Mouse (Mus musculus) liver, embryonic 16.5 days (tissue): ENCODE measurements around the gene Tmem117. TPM values are rescaled to one million over a fixed set of nuclear protein-coding genes. Genes with fewer than 3 reads are reported as not detected.

ENCODE experiments used
- ATAC-seq: fragments of 200-750 bp; cut with Nextera tagmentation; 2 replicates; pipeline ENCODE4 v1.8.0; 2017; ENCODE audit warnings: low read depth, mild to moderate bottlenecking, moderate number of reproducible peaks, moderate library complexity
- H3K27ac ChIP-seq: fragments of 300-500 bp; sonication (generic); 2 replicates; pipeline ENCODE4 v1.5.1; 2014; ENCODE audit warnings: mild to moderate bottlenecking, low read length
- H3K27me3 ChIP-seq: fragments of 300-500 bp; sonication (generic); 2 replicates; pipeline ENCODE4 v1.6.1; 2014; ENCODE audit warnings: low read depth, low read length, mixed read lengths; ENCODE audit not compliant: control insufficient read depth, insufficient read depth
- H3K36me3 ChIP-seq: fragments of 300-500 bp; sonication (generic); 2 replicates; pipeline ENCODE4 v1.6.1; 2014; ENCODE audit warnings: mild to moderate bottlenecking; ENCODE audit not compliant: control insufficient read depth, insufficient read depth
- H3K4me1 ChIP-seq: fragments of 300-500 bp; sonication (generic); 2 replicates; pipeline ENCODE4 v1.6.1; 2014; ENCODE audit warnings: low read depth, low read length, mixed read lengths; ENCODE audit not compliant: control insufficient read depth
- H3K4me2 ChIP-seq: fragments of 300-500 bp; sonication (generic); 2 replicates; pipeline ENCODE4 v1.6.1; 2014; ENCODE audit warnings: low read depth, low read length, mixed read lengths
- H3K4me3 ChIP-seq: fragments of 300-500 bp; sonication (generic); 2 replicates; pipeline ENCODE4 v1.5.1; 2014; ENCODE audit warnings: low read depth, mild to moderate bottlenecking, low read length
- H3K9ac ChIP-seq: fragments of 300-500 bp; sonication (generic); 2 replicates; pipeline ENCODE4 v1.6.1; 2014; ENCODE audit warnings: low read depth, low read length
- H3K9me3 ChIP-seq: fragments of 300-500 bp; sonication (generic); replicated peaks from 2 replicates; pipeline ENCODE4 v1.6.1; 2016; ENCODE audit warnings: low read length; ENCODE audit not compliant: control insufficient read depth
- WGBS: fragments of 180-500 bp; shearing (Covaris S2); extraction: QIAGEN DNeasy Blood & Tissue Kit; methylation state at CpG from one replicate; pipeline ENCODE4 v1.1.7; 2014; ENCODE audit not compliant: insufficient replicate concordance; 5-methylcytosine and 5-hydroxymethylcytosine counted together
- polyA plus RNA-seq: library from polyadenylated mRNA; unstranded; fragments of >200 nt; fragmentation: Nextera tagmentation; extraction: Ambion mirVana; gene quantifications from 2 replicates; pipeline ENCODE4 v1.2.1, GENCODE M21; 2015

Gene Tmem117
- polyA plus RNA-seq, 1 experiment from 2014 or later, result 0.19 TPM

DNA sequence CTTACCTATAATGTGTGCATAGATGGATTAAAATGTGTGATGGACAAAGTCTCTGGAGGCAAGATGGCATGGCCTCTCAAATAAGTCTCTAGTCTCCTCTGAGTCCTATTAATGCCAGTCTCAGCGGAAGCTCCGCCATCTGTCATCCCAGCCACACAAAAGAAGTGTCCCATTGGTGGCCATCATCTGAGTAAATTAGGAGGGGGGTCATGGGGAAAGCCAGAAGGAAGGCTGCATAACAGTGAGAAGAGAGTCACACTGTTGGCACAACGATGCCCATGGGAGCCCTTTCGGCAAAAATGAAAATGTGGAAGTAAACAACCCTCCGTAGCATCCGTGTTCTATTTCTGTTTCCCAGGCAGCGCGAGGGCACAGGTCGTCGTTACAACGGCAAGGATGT lies 452.6 kb downstream of the Tmem117 start:
- Histone ChIP-seq H3K4me3 (no peak overlapping the region), H3K27ac (no peak overlapping the region), H3K4me1 (no peaks in the 10 kb centered on the region), H3K9me3 (no peaks in the 10 kb centered on the region; the same call in 1 of the 2 replicates), H3K4me2 (no peak overlapping the region), H3K27me3 (no peaks in the 10 kb centered on the region), H3K36me3 (no peaks in the 10 kb centered on the region), H3K9ac (no peak overlapping the region)
- no peak for ATAC-seq
- WGBS, result 70% methylated on average over 11 of the region's 11 CpGs

DNA sequence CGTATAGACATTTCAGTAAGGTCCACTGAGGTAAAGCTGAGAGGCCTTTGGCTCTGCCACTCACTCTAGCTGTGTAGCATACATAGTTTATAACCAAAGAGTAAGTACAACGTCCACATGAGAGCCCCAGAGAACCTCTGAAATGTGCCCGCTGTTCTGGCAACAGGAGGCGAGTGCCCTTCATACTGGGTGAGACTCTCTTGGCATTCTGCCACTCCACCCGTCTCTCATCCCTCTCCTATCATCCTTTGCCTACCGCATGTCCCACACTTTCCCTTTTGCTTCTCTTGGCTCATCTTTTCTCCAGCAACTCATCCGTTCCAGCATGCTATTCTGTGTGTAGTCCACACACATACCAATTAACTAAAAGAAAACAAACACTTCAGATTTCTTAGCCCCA lies 456.9 kb downstream of the Tmem117 start:
- no peak overlapping the region for H3K9ac ChIP-seq
- no peaks in the 10 kb centered on the region for H3K27me3 ChIP-seq
- no peak overlapping the region for H3K4me3 ChIP-seq
- H3K9me3 ChIP-seq, result no peaks in the 10 kb centered on the region
- no peaks in the 10 kb centered on the region for H3K4me1 ChIP-seq
- 55% methylated on average over 7 of the region's 7 CpGs for WGBS
- H3K27ac ChIP-seq, result no peak overlapping the region
- ATAC-seq, result no peak
- H3K4me2 ChIP-seq, result no peak overlapping the region
- H3K36me3 ChIP-seq, result no peaks in the 10 kb centered on the region

DNA sequence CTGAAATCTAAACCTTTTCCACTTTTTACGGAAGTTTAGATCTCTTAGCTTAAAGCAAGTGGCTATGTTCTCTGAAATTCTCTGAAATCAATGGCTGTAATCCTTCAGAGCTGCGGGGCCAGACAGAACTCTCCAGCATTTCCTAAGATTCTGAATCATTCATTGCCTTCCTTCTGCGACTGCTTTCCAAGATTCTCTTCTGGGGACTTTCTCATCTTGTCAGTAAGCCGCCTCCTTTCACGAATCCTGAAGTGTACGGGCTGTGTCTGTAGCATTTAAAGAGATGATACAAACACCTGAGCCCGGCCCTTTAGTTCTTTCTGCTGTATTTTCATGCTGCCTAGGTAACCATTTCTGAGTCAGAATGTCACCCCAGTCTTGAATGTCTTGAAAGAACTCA lies 471.1 kb downstream of the Tmem117 start:
- Histone ChIP-seq H3K27me3 (no peaks in the 10 kb centered on the region), H3K4me1 (no peaks in the 10 kb centered on the region), H3K36me3 (no peaks in the 10 kb centered on the region), H3K4me3 (no peak overlapping the region), H3K9me3 (no peaks in the 10 kb centered on the region), H3K4me2 (no peak overlapping the region), H3K27ac (no peak overlapping the region), H3K9ac (no peak overlapping the region)
- ATAC-seq, result no peak
- 63% methylated on average over 7 of the region's 7 CpGs for WGBS

DNA sequence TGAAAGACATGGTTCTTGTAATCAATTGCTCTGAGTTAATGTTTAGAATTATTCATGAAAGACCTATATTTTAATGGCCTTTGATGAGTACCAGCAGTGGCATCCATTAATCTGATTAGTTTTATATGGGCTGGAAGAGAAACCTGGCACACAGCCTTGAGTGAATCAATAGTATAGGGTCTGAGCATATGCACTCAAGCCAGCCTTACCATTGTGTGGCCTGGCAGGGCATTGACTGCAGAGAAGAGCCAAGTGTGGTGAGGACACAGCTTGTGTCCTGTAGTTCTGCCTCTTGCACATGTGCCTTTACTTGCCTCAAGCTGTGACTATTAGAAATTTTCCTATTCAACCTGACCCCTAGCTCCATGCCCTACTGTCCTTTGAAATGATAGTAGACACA lies 472.5 kb downstream of the Tmem117 start:
- Histone ChIP-seq H3K4me3 (no peak overlapping the region), H3K36me3 (no peaks in the 10 kb centered on the region), H3K4me1 (no peaks in the 10 kb centered on the region), H3K9ac (no peak overlapping the region), H3K27me3 (no peaks in the 10 kb centered on the region), H3K9me3 (no peaks in the 10 kb centered on the region), H3K4me2 (no peak overlapping the region), H3K27ac (no peak overlapping the region)
- ATAC-seq, result no peak

DNA sequence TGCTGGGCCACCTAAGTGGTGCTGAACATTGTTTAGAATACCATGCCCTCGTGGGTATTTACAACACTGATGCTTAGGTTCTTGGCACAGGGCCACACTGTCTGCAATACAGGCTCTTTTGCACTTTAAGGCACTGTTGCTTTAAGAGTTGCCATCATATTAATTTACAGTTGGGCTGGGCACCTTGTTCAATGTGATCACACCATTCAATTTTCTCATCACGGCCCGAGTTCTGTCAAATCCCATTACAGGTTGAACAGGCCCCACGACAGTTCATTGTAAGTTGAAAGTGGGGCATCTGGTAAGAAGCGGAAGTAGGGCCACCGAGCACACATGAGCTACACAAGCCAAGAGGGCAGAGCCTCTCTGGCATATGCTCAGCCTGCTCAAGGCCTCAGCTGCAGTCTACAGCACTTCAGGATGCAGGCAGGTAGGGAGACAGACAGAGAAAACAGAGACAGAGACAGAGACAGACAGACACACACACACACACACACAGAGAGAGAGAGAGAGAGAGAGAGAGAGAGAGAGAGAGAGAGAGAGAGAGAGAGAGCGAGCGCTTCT lies 478.3 kb downstream of the Tmem117 start:
- no peaks in the 10 kb centered on the region for H3K9me3 ChIP-seq
- no peak for ATAC-seq
- no peaks in the 10 kb centered on the region for H3K36me3 ChIP-seq
- H3K9ac ChIP-seq, result no peak overlapping the region
- H3K4me2 ChIP-seq, result no peak overlapping the region
- H3K4me3 ChIP-seq, result no peak overlapping the region
- H3K4me1 ChIP-seq, result no peaks in the 10 kb centered on the region
- 59% methylated on average over 8 of the region's 8 CpGs for WGBS
- H3K27ac ChIP-seq, result no peak overlapping the region
- no peaks in the 10 kb centered on the region for H3K27me3 ChIP-seq

DNA sequence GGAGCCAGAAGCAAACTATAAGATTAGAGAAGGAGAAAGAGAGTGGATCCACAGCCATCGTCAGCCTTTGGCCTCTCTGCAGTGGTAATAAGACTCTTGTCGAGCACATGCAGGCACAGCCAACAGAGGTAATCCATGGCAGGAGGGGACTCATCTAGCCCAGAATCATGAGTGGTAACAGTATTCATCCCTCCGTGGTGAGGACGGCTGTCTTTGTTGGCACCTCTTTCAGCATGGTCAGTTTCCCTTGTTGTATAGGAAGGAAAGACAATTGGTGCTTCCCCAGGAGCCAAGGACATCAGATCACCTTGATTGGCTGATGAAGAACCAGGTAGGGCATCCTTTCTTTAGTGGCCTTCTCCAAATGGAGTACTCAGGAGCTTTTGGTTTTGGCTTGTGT lies 479.6 kb downstream of the Tmem117 start:
- WGBS, result 67% methylated on average over 4 of the region's 4 CpGs
- no peak overlapping the region for H3K4me3 ChIP-seq

DNA sequence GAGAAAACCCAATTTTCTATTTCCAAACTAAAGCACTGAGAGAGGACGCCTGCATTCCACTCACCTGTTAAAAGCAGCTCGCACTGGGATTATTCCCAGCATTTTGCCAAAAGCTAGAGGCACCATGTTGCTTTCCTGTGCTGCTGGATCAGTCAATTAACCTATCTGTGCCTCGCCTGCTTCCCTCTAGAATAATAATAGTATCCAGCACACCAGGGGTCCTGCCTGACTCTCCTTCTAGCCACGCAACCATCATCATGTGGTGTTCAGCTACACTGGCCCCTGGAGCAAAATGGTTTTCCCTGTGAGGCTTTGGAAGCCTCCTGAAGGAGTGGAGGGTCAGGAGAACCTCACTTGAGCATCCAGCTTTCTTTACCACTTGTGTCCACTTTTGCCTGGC lies 502.4 kb downstream of the Tmem117 start:
- no peak overlapping the region for H3K9ac ChIP-seq
- H3K4me2 ChIP-seq, result no peak overlapping the region
- H3K36me3 ChIP-seq, result no peaks in the 10 kb centered on the region
- ATAC-seq, result no peak
- 45% methylated on average over 4 of the region's 4 CpGs for WGBS
- no peaks in the 10 kb centered on the region for H3K4me1 ChIP-seq
- no peak overlapping the region for H3K27ac ChIP-seq
- no peak overlapping the region for H3K4me3 ChIP-seq
- no peaks in the 10 kb centered on the region for H3K27me3 ChIP-seq
- no peaks in the 10 kb centered on the region; the same call in none of the 2 replicates for H3K9me3 ChIP-seq

More for the DNA sequence above, 479.6 kb downstream of the Tmem117 start:
- H3K4me2 ChIP-seq, result no peak overlapping the region
- H3K36me3 ChIP-seq, result no peaks in the 10 kb centered on the region
- H3K9ac ChIP-seq, result no peak overlapping the region
- no peaks in the 10 kb centered on the region for H3K27me3 ChIP-seq
- H3K4me1 ChIP-seq, result no peaks in the 10 kb centered on the region
- ATAC-seq, result no peak
- no peaks in the 10 kb centered on the region for H3K9me3 ChIP-seq
- no peak overlapping the region for H3K27ac ChIP-seq

DNA sequence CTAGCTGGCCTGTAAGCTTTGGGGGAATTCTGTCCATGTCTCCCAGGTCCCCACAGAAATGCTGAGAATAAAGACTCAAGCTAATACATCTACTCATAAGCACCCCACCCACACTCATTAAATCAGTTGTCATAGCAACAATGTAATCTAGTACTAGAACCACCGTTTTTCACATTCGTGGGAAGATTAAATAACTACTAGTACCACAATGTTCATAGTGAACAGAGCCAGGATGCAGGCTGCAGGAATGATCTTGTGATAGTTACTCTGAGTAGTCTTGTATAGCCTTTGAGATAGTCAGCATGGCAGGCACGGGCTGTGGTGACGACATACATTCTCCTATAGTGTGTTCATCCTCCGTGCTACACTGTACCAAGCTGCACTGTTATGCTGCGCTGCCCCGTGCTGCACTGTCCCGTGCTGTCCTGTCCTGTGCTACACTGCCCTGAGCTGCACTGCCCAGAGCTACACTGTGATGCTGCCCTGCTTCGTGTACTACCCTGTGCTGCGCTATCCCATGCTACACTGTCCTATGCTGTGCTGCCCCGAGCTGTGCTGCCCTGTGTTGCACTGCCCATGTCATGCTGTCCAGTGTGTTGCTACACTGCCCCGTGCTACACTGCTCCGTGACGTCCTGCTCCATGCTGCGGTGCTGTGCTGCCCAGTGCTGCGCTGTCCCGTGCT lies 507.0 kb downstream of the Tmem117 start:
- Histone ChIP-seq H3K27ac (no peak overlapping the region), H3K4me2 (no peak overlapping the region), H3K36me3 (no peaks in the 10 kb centered on the region), H3K9ac (no peak overlapping the region), H3K9me3 (no peaks in the 10 kb centered on the region; the same call in none of the 2 replicates), H3K4me3 (no peak overlapping the region), H3K4me1 (no peaks in the 10 kb centered on the region), H3K27me3 (no peaks in the 10 kb centered on the region)
- WGBS, result 78% methylated on average over 17 of the region's 17 CpGs
- ATAC-seq, result no peak

DNA sequence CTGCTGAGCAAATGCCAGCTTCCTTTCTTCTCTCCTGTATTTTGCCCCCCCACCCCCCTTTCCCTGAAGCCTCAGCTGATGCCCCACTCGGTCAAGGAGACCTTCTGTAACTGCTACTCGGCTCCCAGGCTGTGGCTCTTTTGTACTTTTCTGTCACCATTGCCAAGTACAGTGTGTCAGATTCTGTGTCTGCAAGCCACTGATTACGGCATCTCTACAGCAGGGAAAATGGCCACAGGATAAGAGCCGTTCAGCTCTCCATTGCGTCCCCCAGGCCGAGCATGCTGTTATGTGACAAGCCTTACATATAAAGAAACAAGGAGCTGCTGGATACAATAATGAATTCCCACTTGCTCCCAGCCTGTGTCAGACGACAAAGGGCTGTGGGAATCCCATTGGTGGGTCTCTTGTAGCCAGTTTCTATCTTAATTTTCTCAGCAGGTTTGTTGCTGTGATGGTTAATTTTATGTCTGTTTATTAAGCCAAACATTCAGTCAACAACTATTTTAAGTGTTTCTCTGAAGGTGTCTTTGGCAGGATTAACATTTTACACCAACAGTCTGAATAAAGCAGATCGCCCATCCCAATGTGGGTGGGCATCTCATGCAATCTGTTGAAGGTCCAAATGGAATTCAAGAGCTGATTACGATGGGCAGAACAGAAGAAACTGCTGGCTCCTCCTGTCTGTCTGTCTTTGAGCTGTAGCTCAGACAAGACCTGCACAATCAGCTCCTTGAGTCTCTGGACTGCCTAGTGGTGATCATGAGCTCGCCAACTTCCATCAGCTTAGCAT lies 508.2 kb downstream of the Tmem117 start:
- Histone ChIP-seq H3K4me2 (no peak overlapping the region), H3K27ac (no peak overlapping the region), H3K36me3 (no peaks in the 10 kb centered on the region), H3K27me3 (no peaks in the 10 kb centered on the region), H3K9me3 (no peaks in the 10 kb centered on the region; the same call in none of the 2 replicates), H3K9ac (no peak overlapping the region), H3K4me1 (no peaks in the 10 kb centered on the region), H3K4me3 (no peak overlapping the region)
- 56% methylated on average over 10 of the region's 10 CpGs for WGBS
- ATAC-seq, result no peak
